Mouse (Mus musculus) ES-E14 (cell line): Measurements from ENCODE around the gene Snapc4. TPM values are rescaled to one million over a fixed set of nuclear protein-coding genes. Genes with fewer than 3 reads are reported as not detected.

Source experiments
- DNase-seq: peaks from one replicate; pipeline ENCODE4 v3.0.0-alpha.2; 2013; ENCODE audit warnings: low read depth, low spot score
- H3K27ac ChIP-seq: 2 replicates; pipeline ENCODE4 v1.5.1; 2012; ENCODE audit warnings: low read depth, mild to moderate bottlenecking, low read length, moderate library complexity, mixed read lengths; ENCODE audit not compliant: poor library complexity, insufficient read depth, severe bottlenecking
- H3K36me3 ChIP-seq: 2 replicates; pipeline ENCODE4 v1.6.1; 2012; ENCODE audit warnings: mild to moderate bottlenecking, low read length, moderate library complexity, mixed read lengths; ENCODE audit not compliant: control insufficient read depth, poor library complexity, insufficient read depth, severe bottlenecking
- H3K4me1 ChIP-seq, 2 experiments: fragments of 150-350 bp in 1 of 2; sonication (generic) in 1 of 2; 2 replicates each; pipeline ENCODE4 v1.6.1; 2012; ENCODE audit warnings: low read length in 2 of 2, mild to moderate bottlenecking in 1 of 2, mixed read lengths in 1 of 2; ENCODE audit not compliant: control insufficient read depth in 2 of 2, insufficient read depth in 2 of 2, poor library complexity in 1 of 2
- H3K4me3 ChIP-seq, 2 experiments: fragments of 150-350 bp in 1 of 2; sonication (generic) in 1 of 2; 2 replicates each; pipeline ENCODE4 v1.5.1; 2012; ENCODE audit warnings: low read length in 2 of 2, low read depth in 1 of 2, mild to moderate bottlenecking in 1 of 2, mixed read lengths in 1 of 2; ENCODE audit not compliant: insufficient read depth in 1 of 2, poor library complexity in 1 of 2, severe bottlenecking in 1 of 2
- H3K9ac ChIP-seq: 2 replicates; pipeline ENCODE4 v1.6.1; 2012; ENCODE audit warnings: low read depth, mild to moderate bottlenecking, low read length, mixed read lengths; ENCODE audit not compliant: poor library complexity, insufficient read depth, severe bottlenecking
- H3K9me3 ChIP-seq: fragments of 150-350 bp; sonication (generic); 2 replicates; pipeline ENCODE4 v1.6.1; 2012; ENCODE audit warnings: low read depth, mild to moderate bottlenecking, low read length; ENCODE audit not compliant: control insufficient read depth, insufficient read depth
- CHD2 ChIP-seq: IDR thresholded peaks from 2 replicates; pipeline ENCODE4 v1.6.1; 2014; ENCODE audit warnings: mild to moderate bottlenecking, low read depth, low read length, inconsistent platforms
- HCFC1 ChIP-seq: IDR thresholded peaks from 2 replicates; pipeline ENCODE4 v1.6.1; 2012; ENCODE audit warnings: low read length, inconsistent platforms, borderline replicate concordance; ENCODE audit not compliant: insufficient read depth
- MAFK ChIP-seq: IDR thresholded peaks from 2 replicates; pipeline ENCODE4 v1.6.1; 2014; ENCODE audit warnings: mild to moderate bottlenecking, low read depth, low read length, inconsistent platforms; ENCODE audit not compliant: insufficient read depth
- ZC3H11A ChIP-seq: IDR thresholded peaks from 2 replicates; pipeline ENCODE4 v1.6.1; 2012; ENCODE audit warnings: low read depth, mild to moderate bottlenecking, inconsistent platforms, low read length, borderline replicate concordance
- ZNF384 ChIP-seq: IDR thresholded peaks from 2 replicates; pipeline ENCODE4 v1.6.1; 2012; ENCODE audit warnings: low read depth, low read length, inconsistent platforms
- in situ Hi-C, 2 experiments: fragments of 600-800 bp; cut with MboI; formaldehyde crosslinking; loops; one replicate each; pipeline ENCODE4 v1.15.1; 2025; ENCODE audit warnings: low sequenced_read_pairs in 2 of 2, inconsistent platforms in 1 of 2; ENCODE audit not compliant: unreplicated experiment in 2 of 2
- total RNA-seq: library from RNA; depleted of rRNA; stranded (reverse); fragments of 300-350 nt; gene quantifications from 2 replicates; pipeline ENCODE4 v1.2.3, GENCODE M21; 2012; rRNA removed

Gene Snapc4
- total RNA-seq, 1 experiment, result 79.2 TPM

GRCm38 (mm10) chr2:26312812-26313211 lies 67.6 kb downstream of the Snapc4 start:
- Histone ChIP-seq H3K4me3 (no peak overlapping the region), H3K36me3 (no peaks in the 10 kb centered on the region), H3K4me1 (peaks cover 0 to 14% of the 10 kb centered on the region in 2 experiments; a peak in 1 of 4 replicates), H3K9me3 (no peaks in the 10 kb centered on the region), H3K27ac (no peak overlapping the region), H3K9ac (no peak overlapping the region)
- no peak for DNase-seq
- TF ChIP-seq HCFC1 (no peak), ZNF384 (no peak), CHD2 (no peak), ZC3H11A (no peak), MAFK (no peak)
- in situ Hi-C loops, result loop anchor here in 1 of 2 experiments (25.0 kb wide), 1 partner anchor 249 kb away; no protein-coding TSS in a partner anchor

Other genes starting within 250 kb of the Snapc4 start
- gene Lhx3, start 172.4 kb downstream of the Snapc4 start, total RNA-seq, result 0.13 TPM in 1 of 2 replicates, not detected in the other
- gene Qsox2, start 143.1 kb downstream of the Snapc4 start, total RNA-seq, result 32.0 and 59.7 TPM in 2 replicates
- gene Ccdc187, start 86.1 kb downstream of the Snapc4 start, total RNA-seq, result 0.18 and 0.90 TPM in 2 replicates
- gene Gpsm1, start 65.1 kb downstream of the Snapc4 start, total RNA-seq, result 9.4 and 13.9 TPM in 2 replicates
- 6.8 and 8.0 TPM in 2 replicates for gene Dnlz, start 28.5 kb downstream of the Snapc4 start, total RNA-seq
- 0.76 and 1.6 TPM in 2 replicates for gene Card9, start 19.7 kb downstream of the Snapc4 start, total RNA-seq
- gene Entr1, start 8.7 kb upstream of the Snapc4 start, total RNA-seq, result 87.8 and 90.4 TPM in 2 replicates
- gene Pmpca, start 8.7 kb upstream of the Snapc4 start, total RNA-seq, result 133 and 149 TPM in 2 replicates
- gene Inpp5e, start 28.6 kb upstream of the Snapc4 start, total RNA-seq, result 10.4 and 13.6 TPM in 2 replicates
- gene Sec16a, start 64.6 kb upstream of the Snapc4 start, total RNA-seq, result 47.3 and 62.5 TPM in 2 replicates
- 34.9 and 77.8 TPM in 2 replicates for gene Notch1, start 136.0 kb upstream of the Snapc4 start, total RNA-seq
- 104 and 156 TPM in 2 replicates for gene Egfl7, start 199.4 kb upstream of the Snapc4 start, total RNA-seq
- gene Gm20532, start 206.0 kb upstream of the Snapc4 start, total RNA-seq, result not detected in 2 replicates
- gene Agpat2, start 223.8 kb upstream of the Snapc4 start, total RNA-seq, result 60.4 and 88.2 TPM in 2 replicates
- 24.6 and 46.6 TPM in 2 replicates for gene Fam69b, start 247.8 kb upstream of the Snapc4 start, total RNA-seq